Mouse (Mus musculus) olfactory bulb, adult 2 months (tissue): Measurements from ENCODE around the gene Fat4. TPM values are rescaled to one million over a fixed set of nuclear protein-coding genes. Genes with fewer than 3 reads are reported as not detected.

Experiments
- H3K27ac ChIP-seq: fragments of 200-500 bp; 2 replicates; pipeline ENCODE4 v1.5.1; 2012; ENCODE audit warnings: low read depth, low read length; ENCODE audit not compliant: insufficient read depth
- H3K4me1 ChIP-seq: fragments of 200-500 bp; 2 replicates; pipeline ENCODE4 v1.6.1; 2012; ENCODE audit warnings: low read length; ENCODE audit not compliant: control insufficient read depth, insufficient read depth
- H3K4me3 ChIP-seq: fragments of 200-500 bp; 2 replicates; pipeline ENCODE4 v1.5.1; 2012; ENCODE audit warnings: mild to moderate bottlenecking, low read depth, low read length, moderate library complexity; ENCODE audit not compliant: insufficient read depth
- CTCF ChIP-seq: fragments of 200-500 bp; IDR thresholded peaks from 2 replicates; pipeline ENCODE4 v1.5.1; 2012; ENCODE audit warnings: low read depth, mild to moderate bottlenecking, low read length, moderate library complexity; ENCODE audit not compliant: insufficient read depth
- POLR2A ChIP-seq: fragments of 200-500 bp; IDR thresholded peaks from 2 replicates; pipeline ENCODE4 v1.6.1; 2012; ENCODE audit warnings: mild to moderate bottlenecking, low read depth, low read length, moderate library complexity; ENCODE audit not compliant: insufficient read depth
- WGBS: fragments of 180-500 bp; shearing (Covaris S2); methylation state at CpG from one replicate; pipeline ENCODE4 v1.1.7; 2018; 5-methylcytosine and 5-hydroxymethylcytosine counted together
- polyA plus RNA-seq: library from polyadenylated mRNA; stranded (reverse); fragments of >200 nt; gene quantifications from 2 replicates; pipeline ENCODE4 v1.2.4, GENCODE M21; 2012; ENCODE audit warnings: low replicate concordance; ENCODE audit not compliant: missing spikeins, insufficient read depth, insufficient read length

The Fat4 gene
- polyA plus RNA-seq, 1 experiment, result not detected

DNA sequence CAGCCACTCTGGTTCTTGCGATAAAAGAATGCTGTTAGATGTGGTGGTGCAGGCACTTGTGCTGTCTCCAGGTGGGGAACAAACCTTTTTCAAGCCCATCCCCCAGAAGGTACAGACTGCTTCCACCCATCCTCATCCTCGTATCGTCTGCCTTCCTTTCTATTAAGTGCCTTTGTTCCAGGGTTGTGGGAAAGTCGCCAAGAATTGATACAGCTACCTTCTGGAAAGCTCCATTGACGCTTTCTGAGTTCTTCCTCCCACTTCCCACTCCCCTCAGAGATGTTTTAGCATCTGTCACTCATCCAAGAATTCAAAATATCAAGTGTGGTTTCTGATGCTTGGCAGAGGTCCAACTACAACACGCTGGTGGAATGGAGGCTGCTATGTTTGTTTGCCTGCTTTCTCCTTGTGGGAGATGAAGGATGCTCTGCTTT lies 6.1 kb downstream of the Fat4 start:
- WGBS, result 13% methylated on average over 6 of the region's 6 CpGs
- Histone ChIP-seq H3K4me1 (peaks cover 7% of the 10 kb centered on the region), H3K27ac (no peak overlapping the region), H3K4me3 (peak overlapping the region; percentile 11; the same call in 1 of the 2 replicates)
- TF ChIP-seq POLR2A (no peak), CTCF (no peak)

DNA sequence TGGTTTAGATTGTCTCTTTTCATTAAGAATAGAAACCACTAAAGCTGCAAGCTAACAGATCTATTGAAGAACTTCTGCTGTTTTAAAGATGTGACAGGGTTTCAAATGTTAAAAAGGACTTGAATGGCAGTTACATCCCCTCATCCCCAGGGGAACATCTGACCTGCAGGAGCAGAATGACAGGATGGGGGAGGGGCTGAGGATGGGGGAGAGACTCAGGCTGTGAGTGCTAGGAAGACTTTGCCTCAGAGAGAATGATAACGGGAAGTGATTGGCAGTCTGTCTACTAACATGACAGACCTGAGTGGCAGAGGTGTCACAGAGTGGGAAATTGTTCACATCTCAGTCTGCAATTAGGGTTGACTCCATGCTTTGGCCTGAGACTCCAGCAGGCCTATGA lies 14.1 kb downstream of the Fat4 start:
- no peak overlapping the region for H3K4me3 ChIP-seq
- TF ChIP-seq CTCF, result no peak
- no peak for TF ChIP-seq POLR2A
- 56% methylated on average over 1 of the region's 1 CpGs for WGBS
- no peaks in the 10 kb centered on the region for H3K4me1 ChIP-seq
- H3K27ac ChIP-seq, result no peak overlapping the region

DNA sequence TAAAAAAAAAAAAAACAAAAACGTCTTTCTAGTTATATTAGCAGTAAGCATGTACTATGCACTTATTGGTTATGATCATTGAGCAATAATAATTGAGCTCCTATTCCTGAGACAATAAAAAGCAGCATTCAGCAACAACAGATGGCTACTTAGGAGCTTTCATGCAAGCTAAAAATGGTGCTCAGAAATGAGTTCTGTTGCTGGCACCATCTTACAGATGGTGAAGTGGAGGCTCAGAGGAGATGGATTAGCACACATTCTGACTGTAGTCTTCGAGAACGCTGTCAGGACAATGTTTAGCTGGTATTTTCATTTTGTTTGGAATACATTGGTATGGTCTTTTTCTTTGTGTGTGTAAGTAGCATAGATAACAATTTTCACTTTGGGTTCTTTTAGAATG lies 20.1 kb downstream of the Fat4 start:
- 76% methylated on average over 3 of the region's 3 CpGs for WGBS
- Histone ChIP-seq H3K27ac (no peak overlapping the region), H3K4me1 (no peaks in the 10 kb centered on the region), H3K4me3 (no peak overlapping the region)
- TF ChIP-seq CTCF (no peak), POLR2A (no peak)

DNA sequence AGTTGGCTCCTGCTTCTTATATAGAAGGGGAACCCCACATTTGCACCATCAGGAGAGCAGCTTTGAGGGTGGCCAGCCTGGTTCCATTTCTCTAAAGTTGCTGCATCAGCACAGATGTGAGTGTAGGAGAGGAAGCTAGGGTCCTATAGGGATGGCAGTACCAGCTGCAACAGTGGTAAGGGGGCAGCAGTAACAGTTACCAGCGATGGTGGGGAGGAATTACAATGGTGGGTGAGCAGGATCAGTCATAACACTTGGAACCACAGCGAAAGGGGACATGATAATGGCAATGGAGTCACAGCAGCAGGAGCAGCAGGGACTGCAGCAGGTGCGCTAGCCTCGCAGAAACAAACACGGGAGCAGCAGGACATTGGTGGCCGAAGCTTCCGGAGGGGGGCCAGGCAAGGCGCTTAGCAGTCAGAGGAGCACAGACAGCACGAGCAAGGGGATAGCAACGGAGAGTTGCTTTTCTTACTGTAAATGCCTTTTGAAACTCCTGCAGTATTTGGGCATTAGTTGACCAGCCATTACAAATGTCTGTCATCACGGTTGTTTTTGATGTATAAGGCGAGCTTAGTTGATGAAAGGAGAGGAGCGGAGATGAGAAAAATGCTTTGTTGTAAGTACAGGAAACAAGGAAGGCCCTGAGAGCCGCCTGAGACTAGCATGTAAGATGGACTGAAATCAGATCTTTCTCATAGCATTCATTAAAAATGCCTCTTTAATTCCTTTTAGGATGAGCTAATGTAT lies 21.1 kb downstream of the Fat4 start:
- TF ChIP-seq POLR2A (no peak), CTCF (no peak)
- Histone ChIP-seq H3K4me1 (no peaks in the 10 kb centered on the region), H3K4me3 (no peak overlapping the region), H3K27ac (no peak overlapping the region)
- 56% methylated on average over 14 of the region's 14 CpGs for WGBS

DNA sequence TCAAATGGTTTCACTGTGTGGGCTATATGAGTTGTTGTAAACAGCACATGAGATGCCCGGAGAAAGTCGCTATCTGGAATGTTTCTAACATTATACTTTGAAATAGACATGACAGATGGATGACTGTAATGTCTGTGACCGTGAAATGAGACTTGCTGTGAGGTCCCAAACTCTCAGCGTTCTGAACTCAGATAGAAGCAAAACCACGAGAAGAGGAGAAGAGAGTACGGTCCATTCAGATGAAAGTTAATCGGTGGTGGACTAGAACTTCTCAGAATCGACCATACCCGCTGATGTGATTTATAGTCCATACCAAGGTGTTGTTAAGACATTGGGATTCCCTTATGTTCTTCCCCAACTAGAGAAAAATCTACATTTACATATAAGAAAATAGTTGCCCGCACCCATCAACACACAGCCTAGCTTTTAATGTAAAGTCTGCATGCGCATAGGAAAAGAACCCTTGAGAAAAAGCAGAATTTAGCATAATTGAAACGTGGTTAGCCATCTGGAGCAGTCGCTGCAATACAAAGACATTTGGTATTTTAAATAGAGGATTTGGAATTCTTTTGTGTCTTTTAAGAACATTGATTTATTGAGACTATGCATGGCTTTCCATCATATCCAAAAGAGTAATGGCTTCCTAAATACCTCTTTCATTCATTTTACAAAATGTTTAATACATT lies 21.8 kb downstream of the Fat4 start:
- no peak for TF ChIP-seq POLR2A
- no peak for TF ChIP-seq CTCF
- Histone ChIP-seq H3K4me1 (no peaks in the 10 kb centered on the region), H3K27ac (no peak overlapping the region), H3K4me3 (no peak overlapping the region)
- WGBS, result 85% methylated on average over 13 of the region's 13 CpGs

DNA sequence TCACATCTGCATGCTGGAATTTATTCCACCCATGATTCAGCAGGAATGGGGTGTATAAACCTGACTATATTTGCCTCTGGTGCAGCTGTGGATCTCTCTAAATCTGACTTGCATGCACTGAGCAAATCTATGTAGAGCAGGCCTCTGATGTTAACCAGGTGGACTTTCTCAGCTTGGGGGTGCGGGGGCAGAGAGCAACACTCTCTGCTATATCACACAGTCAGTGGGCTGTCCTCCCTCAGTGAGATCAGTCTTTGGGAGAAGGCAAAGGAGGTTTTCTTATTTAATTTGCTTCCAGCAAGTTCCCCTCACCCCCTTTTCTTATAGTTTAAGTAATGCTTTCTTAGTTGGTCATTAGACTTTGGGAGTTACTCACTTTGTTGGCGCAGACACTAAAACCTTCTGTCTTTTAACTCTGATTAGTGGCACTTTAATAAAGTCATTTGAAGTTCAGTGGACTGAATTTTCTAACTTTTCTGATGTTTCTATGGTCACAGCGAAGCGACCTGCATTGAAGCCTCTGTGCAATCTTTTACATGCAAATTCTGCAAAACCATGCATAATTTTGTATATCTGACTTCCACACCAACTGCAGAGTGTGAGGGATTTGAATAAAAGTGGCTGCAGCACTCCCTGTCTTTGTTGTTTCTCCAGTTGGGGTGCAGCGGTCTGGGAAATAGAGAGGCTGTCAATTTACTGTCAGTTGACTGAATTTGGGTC lies 26.2 kb downstream of the Fat4 start:
- no peak overlapping the region for H3K27ac ChIP-seq
- no peak overlapping the region for H3K4me3 ChIP-seq
- no peak for TF ChIP-seq POLR2A
- TF ChIP-seq CTCF, result no peak
- 69% methylated on average over 5 of the region's 5 CpGs for WGBS
- no peaks in the 10 kb centered on the region for H3K4me1 ChIP-seq

DNA sequence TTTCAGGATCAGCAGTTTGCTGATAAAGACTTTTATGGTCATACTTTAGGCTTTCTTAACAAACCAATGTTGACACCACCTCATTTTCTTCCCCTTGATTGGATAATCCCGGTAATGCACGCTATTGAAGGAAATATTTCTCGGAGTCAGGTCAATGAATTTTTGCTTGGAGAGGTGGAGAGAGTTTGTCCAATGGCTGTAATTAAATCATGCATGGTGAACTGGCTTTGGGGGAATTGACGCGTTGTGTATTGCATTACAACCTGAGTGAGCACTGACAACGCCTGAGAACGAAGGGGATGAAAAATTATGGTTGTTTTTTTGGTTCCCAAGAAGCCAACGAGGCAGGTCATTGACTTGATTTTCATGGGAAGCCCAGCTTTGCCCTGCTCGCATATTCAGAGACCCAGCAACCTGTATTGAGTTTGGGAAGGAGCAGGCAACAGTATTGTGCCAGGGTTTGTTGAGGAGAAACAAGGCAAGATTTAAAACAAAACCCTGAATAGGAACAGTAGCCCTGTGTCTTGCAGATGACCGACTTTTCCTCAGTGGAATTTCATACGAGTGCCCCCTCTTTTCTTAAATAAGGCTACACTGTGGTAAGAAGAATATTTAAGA lies 26.9 kb downstream of the Fat4 start:
- 0 out of 2 replicates have a peak overlapping the region, but pooled peaks have one; percentile 37 for H3K27ac ChIP-seq
- no peak overlapping the region for H3K4me3 ChIP-seq
- no peaks in the 10 kb centered on the region for H3K4me1 ChIP-seq
- WGBS, result 47% methylated on average over 11 of the region's 11 CpGs
- TF ChIP-seq CTCF (no peak), POLR2A (no peak)

DNA sequence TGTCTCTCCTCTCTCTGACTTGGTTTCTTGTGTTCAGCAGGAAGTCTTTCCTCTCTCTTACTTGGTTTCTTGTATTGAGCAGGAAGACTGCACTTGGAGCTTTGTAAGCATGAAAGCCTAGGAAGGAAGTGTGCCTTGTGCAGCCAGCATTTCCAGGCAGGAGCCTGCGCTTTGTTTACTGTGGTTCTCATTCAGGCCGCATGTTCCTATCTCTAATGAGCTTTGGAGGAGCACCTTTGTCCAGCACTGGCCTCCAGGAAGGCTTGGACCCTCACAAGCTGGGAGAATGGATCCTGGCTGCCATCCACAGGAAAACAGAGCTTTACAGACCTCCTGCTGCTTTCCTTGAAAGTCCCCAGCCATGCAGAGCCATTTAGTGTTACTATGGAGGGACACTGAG lies 32.2 kb downstream of the Fat4 start:
- no peaks in the 10 kb centered on the region for H3K4me1 ChIP-seq
- WGBS, result 59% methylated on average over 2 of the region's 2 CpGs
- TF ChIP-seq CTCF (no peak), POLR2A (no peak)
- no peak overlapping the region for H3K4me3 ChIP-seq
- H3K27ac ChIP-seq, result no peak overlapping the region

DNA sequence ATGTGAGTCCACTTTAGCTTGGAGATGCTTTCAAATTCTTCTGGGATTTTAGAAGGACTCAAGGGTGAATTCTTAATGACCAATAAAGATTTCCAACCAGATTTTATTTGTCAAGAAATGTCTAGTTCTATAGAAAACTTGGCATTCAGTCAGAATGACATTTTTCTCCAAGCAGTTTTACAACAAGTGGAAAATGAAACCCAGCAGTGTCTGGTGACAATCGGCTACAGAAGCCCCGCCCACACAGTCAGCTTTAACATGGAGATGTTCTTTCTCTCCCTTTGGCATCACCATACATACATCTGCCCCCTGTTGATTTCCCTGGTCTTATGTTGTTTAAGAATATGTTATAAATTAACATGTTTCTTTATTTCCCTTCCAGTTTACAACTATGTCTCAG lies 34.3 kb downstream of the Fat4 start:
- Histone ChIP-seq H3K4me1 (no peaks in the 10 kb centered on the region), H3K4me3 (no peak overlapping the region), H3K27ac (no peak overlapping the region)
- TF ChIP-seq POLR2A (no peak), CTCF (no peak)
- 78% methylated on average over 2 of the region's 2 CpGs for WGBS
